In the genomic region with DNA sequence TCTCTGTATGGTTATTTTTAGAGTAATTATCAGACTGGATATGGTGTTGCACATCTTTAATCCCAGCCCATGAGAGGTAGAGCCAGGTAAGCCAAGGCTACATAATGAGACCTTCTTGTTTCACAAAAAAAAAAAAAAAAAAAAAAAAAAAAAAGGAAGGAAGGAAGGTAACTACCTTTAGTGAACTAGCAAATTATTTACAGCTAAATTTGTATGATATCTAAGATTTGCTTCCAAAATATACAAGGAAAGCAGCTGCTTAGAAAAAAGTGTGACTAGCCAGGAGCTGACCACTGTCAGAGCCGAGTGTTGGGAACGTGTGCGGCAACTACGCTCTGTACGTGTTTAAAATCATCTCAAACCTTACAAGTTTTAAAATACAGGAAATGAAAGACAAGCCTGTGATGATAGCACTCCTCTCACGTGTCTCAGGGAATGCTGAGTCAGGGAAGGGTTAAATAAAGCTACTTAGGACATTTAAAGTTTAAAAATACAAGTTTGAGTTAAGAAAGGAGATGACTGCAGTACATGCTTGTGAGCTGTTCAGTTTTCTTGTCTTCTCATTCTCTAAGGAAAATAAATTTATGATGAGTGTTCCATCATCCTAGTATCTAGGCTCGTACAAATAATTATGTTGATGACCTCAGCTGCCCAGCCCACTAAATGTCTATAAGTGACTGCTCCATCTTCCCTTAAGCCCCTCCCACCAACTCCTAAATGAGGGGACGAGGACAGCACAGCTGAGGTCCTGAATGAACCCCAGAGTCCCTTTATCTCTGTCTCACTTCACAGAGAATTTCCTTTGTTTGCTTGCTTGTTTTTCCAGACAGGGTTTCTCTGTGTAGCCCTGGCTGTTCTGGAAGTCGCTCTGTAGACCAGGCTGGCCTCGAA, we compare ENCODE assay signal across 14 mouse cellular contexts. TPM values are rescaled to one million over a fixed set of nuclear protein-coding genes. Genes with fewer than 3 reads are reported as not detected.
DNase-seq lines count a peak whose midpoint lies in the region; ATAC-seq and TF ChIP-seq lines count a peak whose summit lies in the region.
"Had no signal": no experiment of that assay in that cellular context is flagged by ENCODE, and none has a peak within 500 bp of the region (broad histone marks: within the 10 kb centered on the region; RNA-seq: fewer than 3 reads in every experiment).

No protein-coding gene starts in this region.

- no peak overlapping the region for H3K4me2 ChIP-seq in midbrain, embryonic 12.5 days (replicated peaks)
- no peak overlapping the region for H3K4me2 ChIP-seq in midbrain, postnatal 0 days (ENCODE audit: low read depth, low read length, poor library complexity, severe bottlenecking)
- H3K4me2 ChIP-seq in liver, embryonic 12.5 days, result peak overlapping the region; percentile 38
- H3K4me2 ChIP-seq: heart, embryonic 11.5 days had no signal

- H3K36me3 ChIP-seq in midbrain, embryonic 12.5 days, result no peaks in the 10 kb centered on the region
- H3K36me3 ChIP-seq in midbrain, postnatal 0 days (ENCODE audit: insufficient read depth, low read length), result no peaks in the 10 kb centered on the region
- peaks cover 27% of the 10 kb centered on the region for H3K36me3 ChIP-seq in liver, embryonic 12.5 days
- H3K36me3 ChIP-seq in splenic B cell, adult 2 months (ENCODE audit: control insufficient read depth, insufficient read depth, low read length, poor library complexity, severe bottlenecking), result no peaks in the 10 kb centered on the region
- H3K36me3 ChIP-seq: embryonic facial prominence, embryonic 10.5 days had no signal

- no peak for TF ChIP-seq CTCF in midbrain, postnatal 0 days (IDR thresholded peaks at IDR 0.05)

- H3K4me3 ChIP-seq in midbrain, embryonic 12.5 days, result no peak overlapping the region
- H3K4me3 ChIP-seq in midbrain, postnatal 0 days (ENCODE audit: low read depth, low read length), result no peak overlapping the region
- no peak overlapping the region for H3K4me3 ChIP-seq in liver, embryonic 12.5 days
- H3K4me3 ChIP-seq: embryonic facial prominence, embryonic 10.5 days had no signal

- H3K4me1 ChIP-seq in midbrain, embryonic 12.5 days, result peaks cover 27% of the 10 kb centered on the region
- no peaks in the 10 kb centered on the region for H3K4me1 ChIP-seq in midbrain, postnatal 0 days (ENCODE audit: insufficient read depth, low read length)
- H3K4me1 ChIP-seq in liver, embryonic 12.5 days, result peaks cover 92% of the 10 kb centered on the region

- no peak for ATAC-seq in midbrain, embryonic 12.5 days (ENCODE audit: low FRiP score, low read depth)
- no peak for ATAC-seq in midbrain, postnatal 0 days (ENCODE audit: low FRiP score)
- ATAC-seq in liver, embryonic 12.5 days, result peak; percentile 49

- peak; percentile 17 for DNase-seq in embryo, embryonic 11 days
- no peak for DNase-seq in embryo, embryonic 9.5 days (ENCODE audit: extremely low spot score)
- DNase-seq in midbrain, postnatal 0 days (ENCODE audit: low spot score), result no peak
- peak; percentile 20 for DNase-seq in splenic B cell, adult 2 months (ENCODE audit: low read depth, low spot score)
- DNase-seq in cerebellum, adult 9-10 months, result no peak
- DNase-seq in gastrocnemius, postnatal 36 days, result no peak
- DNase-seq: cerebellum, adult 11 months; thymus, adult 18-20 months had no signal

- intact Hi-C loops in gastrocnemius, postnatal 36 days (cut with DNase I), result loop anchor here (5.0 kb wide), 1 partner anchor 48 kb away; no protein-coding TSS in a partner anchor

- H3K9ac ChIP-seq in midbrain, embryonic 12.5 days (replicated peaks), result no peak overlapping the region
- H3K9ac ChIP-seq in midbrain, postnatal 0 days (replicated peaks; ENCODE audit: low read length, poor library complexity, severe bottlenecking), result no peak overlapping the region
- peak overlapping the region; percentile 34 for H3K9ac ChIP-seq in liver, embryonic 12.5 days

- H3K27ac ChIP-seq in midbrain, embryonic 12.5 days (replicated peaks), result 0 out of 2 replicates have a peak overlapping the region, but pooled peaks have one; percentile 8
- H3K27ac ChIP-seq in midbrain, postnatal 0 days (ENCODE audit: low read depth, low read length), result no peak overlapping the region
- H3K27ac ChIP-seq in liver, embryonic 12.5 days, result peak overlapping the region; percentile 89
- H3K27ac ChIP-seq: embryonic facial prominence, embryonic 10.5 days; kidney, postnatal 0 days had no signal

- 61% methylated on average over 10 of the region's 10 CpGs for WGBS in midbrain, embryonic 12.5 days
- 67% methylated on average over 10 of the region's 10 CpGs for WGBS in midbrain, postnatal 0 days
- 26% methylated on average over 10 of the region's 10 CpGs for WGBS in liver, embryonic 12.5 days (ENCODE audit: insufficient replicate concordance)

- no peaks in the 10 kb centered on the region for H3K9me3 ChIP-seq in midbrain, embryonic 12.5 days
- no peaks in the 10 kb centered on the region for H3K9me3 ChIP-seq in midbrain, postnatal 0 days (ENCODE audit: low read length)
- no peaks in the 10 kb centered on the region for H3K9me3 ChIP-seq in liver, embryonic 12.5 days (replicated peaks)
- H3K9me3 ChIP-seq: embryonic facial prominence, embryonic 10.5 days had no signal

- H3K27me3 ChIP-seq in midbrain, embryonic 12.5 days, result no peaks in the 10 kb centered on the region
- no peaks in the 10 kb centered on the region for H3K27me3 ChIP-seq in midbrain, postnatal 0 days (ENCODE audit: insufficient read depth, low read length)
- no peaks in the 10 kb centered on the region for H3K27me3 ChIP-seq in liver, embryonic 12.5 days (replicated peaks)
- H3K27me3 ChIP-seq in splenic B cell, adult 2 months (ENCODE audit: control insufficient read depth, insufficient read depth, low read length, poor library complexity, severe bottlenecking), result no peaks in the 10 kb centered on the region

RNA-seq across cellular contexts. Expression of a gene that starts 44.4 kb away (rescaled TPM):
- 0.15 TPM in 1 of 2 replicates, not detected in the other for polyA plus RNA-seq in midbrain, embryonic 12.5 days (2016; fragmentation: Nextera tagmentation; extraction: Ambion mirVana)
- total RNA-seq in midbrain, postnatal 0 days (2014; rRNA removed), result 0.05 TPM in 1 of 2 replicates, not detected in the other
- 0.06 TPM in 1 of 2 replicates, not detected in the other for polyA plus RNA-seq in midbrain, postnatal 0 days (2015; fragmentation: Nextera tagmentation; extraction: Ambion mirVana)
- 0.42 and 0.45 TPM in 2 replicates for polyA plus RNA-seq in liver, embryonic 12.5 days (2016; fragmentation: Nextera tagmentation; extraction: Ambion mirVana)
- not detected for total RNA-seq in gastrocnemius, postnatal 36 days (2021)
- total RNA-seq: ES-E14 had no signal
- polyA plus RNA-seq: embryonic facial prominence, embryonic 10.5 days had no signal

RNA-seq across cellular contexts. Expression of a gene that starts 45.0 kb away (rescaled TPM):
- polyA plus RNA-seq in midbrain, embryonic 12.5 days (2016; fragmentation: Nextera tagmentation; extraction: Ambion mirVana), result 227 and 251 TPM in 2 replicates
- total RNA-seq in midbrain, postnatal 0 days (2014; rRNA removed), result 70.4 and 77.1 TPM in 2 replicates
- polyA plus RNA-seq in midbrain, postnatal 0 days (2015; fragmentation: Nextera tagmentation; extraction: Ambion mirVana), result 29.4 and 29.9 TPM in 2 replicates
- polyA plus RNA-seq in liver, embryonic 12.5 days (2016; fragmentation: Nextera tagmentation; extraction: Ambion mirVana), result 177 and 187 TPM in 2 replicates
- total RNA-seq in gastrocnemius, postnatal 36 days (2021), result 10 to 100 TPM; 92.0 to 92.7 TPM

Comparison
In these comparisons a context has a peak if more than half of its experiments do, and no peak if none do; other contexts are left out.
1. DNase-seq: peak in embryo, embryonic 11 days (single experiment) and splenic B cell, adult 2 months (single experiment); none in embryo, embryonic 9.5 days (single experiment), midbrain, postnatal 0 days (single experiment), cerebellum, adult 9-10 months (single experiment) and gastrocnemius, postnatal 36 days (0 of 2).